ENCODE assay signal across 11 mouse cellular contexts in genomic region chr16:20703071-20703470, GRCm38 (mm10). TPM values are rescaled to one million over a fixed set of nuclear protein-coding genes. Genes with fewer than 3 reads are reported as not detected.
DNase-seq lines count a peak whose midpoint lies in the region; ATAC-seq and TF ChIP-seq lines count a peak whose summit lies in the region.
"Had no signal": no experiment of that assay in that cellular context is flagged by ENCODE, and none has a peak within 500 bp of the region (broad histone marks: within the 10 kb centered on the region; RNA-seq: fewer than 3 reads in every experiment).

No protein-coding gene starts in this region.

- no peak for TF ChIP-seq CTCF in MEL (IDR thresholded peaks at IDR 0.05 in 2 of 3, conservative IDR thresholded peaks at IDR 0.05 in 1 of 3; ENCODE audit: control insufficient read depth in 1 of 3, insufficient read depth in 1 of 3, low read depth in 2 of 3, low read length in 3 of 3, poor library complexity in 1 of 3, severe bottlenecking in 1 of 3)

- no peak for TF ChIP-seq EP300 in MEL (IDR thresholded peaks at IDR 0.05; ENCODE audit: low read depth in 1 of 2, low read length in 2 of 2)

- no peak for TF ChIP-seq POLR2A in MEL (IDR thresholded peaks at IDR 0.05; ENCODE audit: control insufficient read depth in 1 of 2, insufficient read depth in 1 of 2, low read depth in 1 of 2, low read length in 2 of 2, poor library complexity in 1 of 2)

- no peak for ATAC-seq in erythroblast, adult 5-6 weeks (replicated peaks; ENCODE audit: low FRiP score, poor library complexity, severe bottlenecking)
- no peak for ATAC-seq in liver, embryonic 13.5 days (ENCODE audit: low read depth)

- 0 out of 2 replicates have a peak overlapping the region, but pooled peaks have one; percentile 2 for H3K27ac ChIP-seq in MEL (ENCODE audit: control insufficient read depth, low read depth, low read length)
- peak overlapping the region; percentile 92 for H3K27ac ChIP-seq in liver, embryonic 13.5 days

- peak overlapping the region; percentile 63 for H3K4me2 ChIP-seq in liver, embryonic 13.5 days

- TF ChIP-seq RAD21 in MEL (IDR thresholded peaks at IDR 0.05; ENCODE audit: low read depth, low read length): no peak

- peak; percentile 13 to 17 for DNase-seq in layer of hippocampus, postnatal 14 days (ENCODE audit: low spot score in 2 of 2)
- DNase-seq in layer of hippocampus, adult 11-12 months (ENCODE audit: low spot score): no peak
- DNase-seq in MEL (ENCODE audit: low read depth, low spot score): no peak
- DNase-seq in liver, embryonic 13.5 days: no peak
- DNase-seq in ovary, postnatal 36 days (ENCODE audit: low spot score): no peak
- DNase-seq: thymus, adult 18-20 months had no signal

- no peaks in the 10 kb centered on the region for H3K9me3 ChIP-seq in erythroblast, embryonic 14.5 days (ENCODE audit: control insufficient read depth, low read length)
- no peaks in the 10 kb centered on the region for H3K9me3 ChIP-seq in MEL (replicated peaks; ENCODE audit: insufficient read depth, low read length)
- H3K9me3 ChIP-seq in liver, embryonic 13.5 days (replicated peaks): no peaks in the 10 kb centered on the region
- H3K9me3 ChIP-seq: midbrain, embryonic 12.5 days; neural tube, embryonic 12.5 days had no signal

- peak overlapping the region; percentile 50 for H3K4me3 ChIP-seq in erythroblast, embryonic 14.5 days (replicated peaks)
- H3K4me3 ChIP-seq in MEL (ENCODE audit: control insufficient read depth in 1 of 2, insufficient read depth in 1 of 2, low read depth in 2 of 2, low read length in 2 of 2): no peak overlapping the region
- H3K4me3 ChIP-seq in liver, embryonic 13.5 days (replicated peaks): peak overlapping the region; percentile 11
- H3K4me3 ChIP-seq: midbrain, embryonic 12.5 days; neural tube, embryonic 12.5 days had no signal

- H3K36me3 ChIP-seq in erythroblast, embryonic 14.5 days (ENCODE audit: control insufficient read depth): peaks cover 49% of the 10 kb centered on the region
- H3K36me3 ChIP-seq in MEL (ENCODE audit: control insufficient read depth in 1 of 2, insufficient read depth in 2 of 2, low read length in 2 of 2): peaks cover 0 to 34% of the 10 kb centered on the region in 2 experiments; a peak in 2 of 4 replicates
- peaks cover 22% of the 10 kb centered on the region for H3K36me3 ChIP-seq in liver, embryonic 13.5 days

- no peaks in the 10 kb centered on the region for H3K79me2 ChIP-seq in MEL (ENCODE audit: control insufficient read depth, insufficient read depth, low read length, poor library complexity)

- 79% methylated on average over 10 of the region's 10 CpGs for WGBS in liver, embryonic 13.5 days (ENCODE audit: insufficient replicate concordance)

- H3K27me3 ChIP-seq in erythroblast, embryonic 14.5 days (ENCODE audit: control insufficient read depth): peaks cover 12% of the 10 kb centered on the region
- no peaks in the 10 kb centered on the region for H3K27me3 ChIP-seq in MEL (ENCODE audit: control insufficient read depth in 1 of 2, insufficient read depth in 2 of 2, low read length in 2 of 2)
- peaks cover 13% of the 10 kb centered on the region for H3K27me3 ChIP-seq in liver, embryonic 13.5 days
- H3K27me3 ChIP-seq: midbrain, embryonic 12.5 days; neural tube, embryonic 12.5 days had no signal

- peaks cover 71% of the 10 kb centered on the region for H3K4me1 ChIP-seq in erythroblast, embryonic 14.5 days (ENCODE audit: control insufficient read depth)
- peaks cover 15 to 33% of the 10 kb centered on the region in 2 experiments for H3K4me1 ChIP-seq in MEL (ENCODE audit: control insufficient read depth in 1 of 2, insufficient read depth in 2 of 2, low read length in 2 of 2)
- H3K4me1 ChIP-seq in liver, embryonic 13.5 days (replicated peaks): peaks cover 70% of the 10 kb centered on the region

- no peak overlapping the region for H3K9ac ChIP-seq in MEL (ENCODE audit: control insufficient read depth, low read depth, low read length, poor library complexity, severe bottlenecking)
- H3K9ac ChIP-seq in liver, embryonic 13.5 days: peak overlapping the region; percentile 66
- H3K9ac ChIP-seq: neural tube, embryonic 12.5 days had no signal

TF ChIP-seq in MEL, 35 proteins besides CTCF, POLR2A, EP300 and RAD21:
- TF ChIP-seq POLR2AphosphoS5 (IDR thresholded peaks at IDR 0.05; ENCODE audit: borderline replicate concordance, low read depth, low read length) (no peak), NELFE (IDR thresholded peaks at IDR 0.05; ENCODE audit: low read depth, low read length) (no peak), GABPA (IDR thresholded peaks at IDR 0.05; ENCODE audit: low read depth, low read length) (no peak), ZC3H11A (IDR thresholded peaks at IDR 0.05; ENCODE audit: low read depth, low read length) (no peak), JUND (IDR thresholded peaks at IDR 0.05; ENCODE audit: low read depth, low read length) (no peak)

RNA-seq across cellular contexts. Expression of gene Fam131a, which starts 10.0 kb away (rescaled TPM):
- 0.26 and 0.29 TPM in 2 replicates for polyA plus RNA-seq in erythroblast, embryonic 14.5 days (2012)
- total RNA-seq in erythroblast, adult 5-6 weeks (2015; ENCODE audit: low replicate concordance): not detected in 2 replicates
- 0.26 and 0.70 TPM in 2 replicates for total RNA-seq in erythroblast, adult 5-6 weeks (2017; ENCODE audit: low replicate concordance)
- 100 to 1,000 TPM; 432 to 446 TPM for total RNA-seq in layer of hippocampus, postnatal 14 days (2021)
- not detected in 2 replicates for total RNA-seq in MEL (2012; rRNA removed)
- not detected for polyA plus RNA-seq in MEL (2012; ENCODE audit: insufficient read depth in 1 of 2, insufficient read length in 2 of 2, low read depth in 1 of 2, low replicate concordance in 2 of 2, missing spikeins in 1 of 2)
- polyA plus RNA-seq in liver, embryonic 13.5 days (2015; fragmentation: Nextera tagmentation; extraction: Ambion mirVana): 1.0 TPM in 2 replicates
- total RNA-seq: common myeloid progenitor, adult 5-6 weeks had no signal

RNA-seq across cellular contexts. Expression of gene Polr2h, which starts 14.4 kb away (rescaled TPM):
- polyA plus RNA-seq in erythroblast, embryonic 14.5 days (2012): 0.25 TPM in 1 of 2 replicates, not detected in the other
- total RNA-seq in erythroblast, adult 5-6 weeks (2015; ENCODE audit: low replicate concordance): 7.9 and 15.9 TPM in 2 replicates
- 4.0 and 4.3 TPM in 2 replicates for total RNA-seq in erythroblast, adult 5-6 weeks (2017; ENCODE audit: low replicate concordance)
- 10 to 100 TPM; 22.4 to 25.7 TPM for total RNA-seq in layer of hippocampus, postnatal 14 days (2021)
- total RNA-seq in MEL (2012; rRNA removed): 174 and 180 TPM in 2 replicates
- 10 to 100 TPM in 1 of 2 experiments, not detected in 1; 95.4 TPM for polyA plus RNA-seq in MEL (2012; ENCODE audit: insufficient read depth in 1 of 2, insufficient read length in 2 of 2, low read depth in 1 of 2, low replicate concordance in 2 of 2, missing spikeins in 1 of 2)
- 59.1 and 64.7 TPM in 2 replicates for polyA plus RNA-seq in liver, embryonic 13.5 days (2015; fragmentation: Nextera tagmentation; extraction: Ambion mirVana)

RNA-seq across cellular contexts. Expression of gene Clcn2, which starts 14.5 kb away (rescaled TPM):
- polyA plus RNA-seq in erythroblast, embryonic 14.5 days (2012): 1.8 and 3.3 TPM in 2 replicates
- 1.7 and 5.0 TPM in 2 replicates for total RNA-seq in erythroblast, adult 5-6 weeks (2015; ENCODE audit: low replicate concordance)
- 3.3 and 8.9 TPM in 2 replicates for total RNA-seq in erythroblast, adult 5-6 weeks (2017; ENCODE audit: low replicate concordance)
- 10 to 100 TPM; 49.9 to 60.4 TPM for total RNA-seq in layer of hippocampus, postnatal 14 days (2021)
- 3.6 and 5.4 TPM in 2 replicates for total RNA-seq in MEL (2012; rRNA removed)
- polyA plus RNA-seq in MEL (2012; ENCODE audit: insufficient read depth in 1 of 2, insufficient read length in 2 of 2, low read depth in 1 of 2, low replicate concordance in 2 of 2, missing spikeins in 1 of 2): 1 to 10 TPM in 1 of 2 experiments, not detected in 1; 9.4 TPM
- 7.4 and 7.6 TPM in 2 replicates for polyA plus RNA-seq in liver, embryonic 13.5 days (2015; fragmentation: Nextera tagmentation; extraction: Ambion mirVana)

RNA-seq across cellular contexts. Expression of gene Chrd, which starts 29.9 kb away (rescaled TPM):
- polyA plus RNA-seq in erythroblast, embryonic 14.5 days (2012): not detected in 2 replicates
- not detected in 2 replicates for total RNA-seq in erythroblast, adult 5-6 weeks (2015; ENCODE audit: low replicate concordance)
- not detected in 2 replicates for total RNA-seq in erythroblast, adult 5-6 weeks (2017; ENCODE audit: low replicate concordance)
- total RNA-seq in layer of hippocampus, postnatal 14 days (2021): 10 to 100 TPM; 36.4 to 45.8 TPM
- total RNA-seq in MEL (2012; rRNA removed): not detected in 2 replicates
- polyA plus RNA-seq in MEL (2012; ENCODE audit: insufficient read depth in 1 of 2, insufficient read length in 2 of 2, low read depth in 1 of 2, low replicate concordance in 2 of 2, missing spikeins in 1 of 2): not detected
- polyA plus RNA-seq in liver, embryonic 13.5 days (2015; fragmentation: Nextera tagmentation; extraction: Ambion mirVana): 0.31 and 0.38 TPM in 2 replicates
- total RNA-seq: common myeloid progenitor, adult 5-6 weeks had no signal

RNA-seq across cellular contexts. Expression of gene Thpo, which starts 31.2 kb away (rescaled TPM):
- not detected in 2 replicates for polyA plus RNA-seq in erythroblast, embryonic 14.5 days (2012)
- not detected in 2 replicates for total RNA-seq in erythroblast, adult 5-6 weeks (2015; ENCODE audit: low replicate concordance)
- total RNA-seq in erythroblast, adult 5-6 weeks (2017; ENCODE audit: low replicate concordance): not detected in 2 replicates
- total RNA-seq in layer of hippocampus, postnatal 14 days (2021): 1 to 10 TPM; 5.0 to 5.9 TPM
- total RNA-seq in MEL (2012; rRNA removed): not detected in 2 replicates
- not detected for polyA plus RNA-seq in MEL (2012; ENCODE audit: insufficient read depth in 1 of 2, insufficient read length in 2 of 2, low read depth in 1 of 2, low replicate concordance in 2 of 2, missing spikeins in 1 of 2)
- 3.2 and 4.0 TPM in 2 replicates for polyA plus RNA-seq in liver, embryonic 13.5 days (2015; fragmentation: Nextera tagmentation; extraction: Ambion mirVana)
- total RNA-seq: common myeloid progenitor, adult 5-6 weeks had no signal

Comparison
In these comparisons a context has a peak if more than half of its experiments do, and no peak if none do; other contexts are left out.
1. DNase-seq: peak in layer of hippocampus, postnatal 14 days (2 of 2); none in layer of hippocampus, adult 11-12 months (single experiment), MEL (single experiment), liver, embryonic 13.5 days (single experiment) and ovary, postnatal 36 days (single experiment).
2. H3K4me3 ChIP-seq: peak in erythroblast, embryonic 14.5 days (single experiment) and liver, embryonic 13.5 days (single experiment); none in MEL (0 of 2).
3. RNA of gene Fam131a, which starts 10.0 kb away (total RNA-seq): 432 to 446 TPM in layer of hippocampus, postnatal 14 days; 0.26 to 0.70 TPM in erythroblast, adult 5-6 weeks and not detected in MEL; every median in the first group is over 100 times any median in the second.